Mouse (Mus musculus) testis, adult 10 weeks (tissue): ENCODE measurements around the gene Ccdc103. TPM values are rescaled to one million over a fixed set of nuclear protein-coding genes. Genes with fewer than 3 reads are reported as not detected.

Source experiments
- polyA plus RNA-seq: library from polyadenylated mRNA; stranded (reverse); fragments of 350-450 nt; fragmentation: Illumina TruSeq; extraction: RNeasy Lipid Tissue Mini Kit (QIAGEN cat#74804); gene quantifications from one replicate; pipeline ENCODE4 v1.2.3, GENCODE M21; 2014; ENCODE audit warnings: low read depth, low replicate concordance

The Ccdc103 gene
- polyA plus RNA-seq, result 12.5 TPM

GRCm38 (mm10) chr11:102880585-102881313 is at the start of gene Ccdc103, which contains the start of gene Eftud2:
TSS of gene Ccdc103 (plus strand) at chr11:102881204.
TSS of gene Eftud2 (minus strand) at chr11:102880985.

GRCm38 (mm10) chr11:102835549-102835948 is 45.5 kb upstream of the Ccdc103 start, which contains the start of gene Higd1b:
TSS of gene Higd1b (plus strand) at chr11:102835849.

GRCm38 (mm10) chr11:102884616-102885219 is 3.7 kb downstream of the Ccdc103 start, which contains the start of gene Fam187a:
TSS of gene Fam187a (plus strand) at chr11:102885169.

DNA sequence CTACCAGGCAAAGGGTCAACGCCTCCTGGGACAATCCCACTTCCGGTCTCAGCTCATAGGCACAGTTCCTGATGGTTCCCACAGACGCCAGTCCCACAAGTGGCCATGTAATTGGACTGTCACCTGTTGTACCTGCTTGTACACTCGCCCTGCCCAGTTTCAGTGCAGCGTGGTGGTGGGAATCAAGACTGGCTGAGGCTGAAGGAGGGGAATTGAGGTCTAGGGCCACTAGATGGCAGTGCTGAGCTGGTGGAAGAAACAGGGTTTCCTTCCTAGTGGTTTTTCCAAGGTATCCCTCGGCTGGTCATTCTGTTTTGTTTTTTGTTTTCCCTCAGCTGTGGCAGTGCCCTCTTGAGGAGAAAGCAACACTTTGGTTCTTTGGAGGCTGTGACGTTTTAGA is 19.8 kb downstream of the Ccdc103 start, which contains the start of gene Gfap:
Gene Gfap (minus strand): TSS at position 150 of the 400 bp plus-strand sequence.

GRCm38 (mm10) chr11:102924557-102925350 is 43.8 kb downstream of the Ccdc103 start, which contains the start of gene Kif18b:
TSS of gene Kif18b (minus strand) at chr11:102925124.

Other genes starting within 250 kb of the Ccdc103 start
- 295 TPM for gene Meioc, start 217.5 kb upstream of the Ccdc103 start, polyA plus RNA-seq
- 15.3 TPM for gene Ccdc43, start 183.4 kb upstream of the Ccdc103 start, polyA plus RNA-seq
- gene Adam11, start 119.8 kb upstream of the Ccdc103 start, polyA plus RNA-seq, result 0.38 TPM
- 16.6 TPM for gene Gjc1, start 61.5 kb upstream of the Ccdc103 start, polyA plus RNA-seq
- gene Higd1b, start 45.4 kb upstream of the Ccdc103 start, polyA plus RNA-seq, result not detected
- gene Eftud2, start 219 bp upstream of the Ccdc103 start, polyA plus RNA-seq, result 53.4 TPM
- gene Fam187a, start 4.0 kb downstream of the Ccdc103 start, polyA plus RNA-seq, result 0.31 TPM
- gene Gfap, start 19.7 kb downstream of the Ccdc103 start, polyA plus RNA-seq, result 0.07 TPM
- 4.1 TPM for gene Kif18b, start 43.9 kb downstream of the Ccdc103 start, polyA plus RNA-seq
- not detected for gene C1ql1, start 65.5 kb downstream of the Ccdc103 start, polyA plus RNA-seq
- 16.8 TPM for gene Nmt1, start 147.0 kb downstream of the Ccdc103 start, polyA plus RNA-seq
- 5.0 TPM for gene Dcakd, start 147.1 kb downstream of the Ccdc103 start, polyA plus RNA-seq
- not detected for gene Plcd3, start 220.5 kb downstream of the Ccdc103 start, polyA plus RNA-seq
- gene Acbd4, start 220.5 kb downstream of the Ccdc103 start, polyA plus RNA-seq, result 1.2 TPM
- gene Hexim1, start 235.0 kb downstream of the Ccdc103 start, polyA plus RNA-seq, result 6.9 TPM